Mouse (Mus musculus) G1E (cell line): Measurements from ENCODE around the gene E130116L18Rik.

ENCODE experiments used
- CTCF ChIP-seq: IDR thresholded peaks from 2 replicates; pipeline ENCODE4 v1.5.1; 2012; ENCODE audit warnings: low read depth, low read length, inconsistent platforms, mixed read lengths
- GATA2 ChIP-seq: IDR thresholded peaks from 2 replicates; pipeline ENCODE4 v1.6.1; 2012; ENCODE audit warnings: low read depth, low read length, inconsistent platforms, borderline replicate concordance
- POLR2AphosphoS5 ChIP-seq: IDR thresholded peaks from 2 replicates; pipeline ENCODE4 v1.6.1; 2012; ENCODE audit warnings: low read depth, low read length, inconsistent platforms; ENCODE audit not compliant: insufficient replicate concordance
- TAL1 ChIP-seq: conservative IDR thresholded peaks from 2 replicates; pipeline ENCODE4 v1.6.1; 2012; ENCODE audit warnings: low read depth, low read length, inconsistent platforms, mixed read lengths

DNA sequence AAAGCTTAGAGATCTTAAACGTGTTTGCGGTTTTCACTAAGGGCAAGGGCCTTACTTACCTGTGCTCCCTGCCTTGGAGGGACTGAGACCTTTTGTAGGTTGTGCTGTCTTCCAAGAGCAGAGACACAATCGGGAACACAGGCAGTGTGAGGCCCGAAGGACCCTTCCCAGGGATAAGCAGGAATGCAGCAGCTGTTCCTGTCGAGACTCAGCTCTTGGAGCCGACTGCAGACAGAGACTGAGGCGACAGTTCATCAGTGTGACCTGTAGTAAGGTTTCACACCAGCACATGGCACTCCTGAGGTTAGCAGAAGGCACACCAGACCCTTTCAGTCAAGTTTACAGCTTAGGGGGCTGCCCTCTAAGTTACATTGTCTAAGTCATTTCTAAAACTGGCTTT, 39.3 kb upstream of the E130116L18Rik start:
- TF ChIP-seq CTCF (no peak), TAL1 (no peak), POLR2AphosphoS5 (no peak), GATA2 (no peak)
